Mouse (Mus musculus): ENCODE results near the gene Vmn2r37.
"Not testable (repeated sequence)": the region's sequence is repeated elsewhere in the genome, so short reads cannot be mapped to it uniquely, and the experiment has no call there.

Vmn2r37 gene

DNA sequence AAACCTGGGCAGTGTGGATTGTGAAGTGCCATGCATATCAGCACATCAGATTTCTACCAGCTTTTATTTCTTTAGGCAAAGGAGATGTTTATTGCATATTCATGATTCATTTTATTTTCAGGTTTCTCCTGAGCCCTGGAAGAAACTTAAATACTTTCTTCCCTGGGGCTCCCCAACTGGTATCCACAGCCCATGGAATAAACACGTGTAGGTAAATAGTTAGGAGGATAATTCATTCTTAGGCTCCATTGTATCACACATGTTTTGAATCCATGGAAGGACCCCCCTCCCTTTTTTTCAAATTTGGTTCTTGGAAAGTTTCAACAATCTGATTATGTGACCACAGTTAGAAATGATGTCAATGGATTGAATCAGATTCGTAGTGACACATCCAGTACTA is at the start of gene Vmn2r37:
Gene Vmn2r37 (minus strand): TSS at position 101 of the 400 bp plus-strand sequence.
- DNase-seq (ENCODE audit: low spot score in 2 of 2) = not testable (repeated sequence)
